Mouse (Mus musculus): ENCODE results near the gene Fbxo22. TPM values are rescaled to one million over a fixed set of nuclear protein-coding genes. Genes with fewer than 3 reads are reported as not detected.

The Fbxo22 gene
- polyA plus RNA-seq, 1 experiment from 2014 or later, result 87.8 TPM

DNA sequence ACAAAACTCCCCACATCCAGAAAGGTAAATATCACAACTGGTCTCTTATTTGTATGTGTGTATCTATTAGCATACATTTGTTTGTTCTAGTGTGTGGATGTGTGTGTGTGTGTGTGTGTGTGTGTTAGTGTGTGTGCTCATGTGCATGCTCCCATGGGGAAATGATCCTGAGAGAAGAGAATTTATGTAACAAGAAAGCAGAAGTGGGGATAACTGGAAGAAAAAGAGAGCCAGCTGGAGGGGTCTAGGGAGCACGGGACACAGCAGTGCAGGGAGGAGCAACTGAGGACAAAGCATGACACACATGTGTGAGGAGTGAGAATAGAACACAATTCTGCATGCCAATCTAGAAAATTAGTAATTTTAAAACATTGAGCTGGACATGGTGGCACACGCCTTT, 48.4 kb downstream of the Fbxo22 start:
- 86% methylated on average over 2 of the region's 2 CpGs for WGBS
- no peaks in the 10 kb centered on the region for H3K4me1 ChIP-seq (replicated peaks)

DNA sequence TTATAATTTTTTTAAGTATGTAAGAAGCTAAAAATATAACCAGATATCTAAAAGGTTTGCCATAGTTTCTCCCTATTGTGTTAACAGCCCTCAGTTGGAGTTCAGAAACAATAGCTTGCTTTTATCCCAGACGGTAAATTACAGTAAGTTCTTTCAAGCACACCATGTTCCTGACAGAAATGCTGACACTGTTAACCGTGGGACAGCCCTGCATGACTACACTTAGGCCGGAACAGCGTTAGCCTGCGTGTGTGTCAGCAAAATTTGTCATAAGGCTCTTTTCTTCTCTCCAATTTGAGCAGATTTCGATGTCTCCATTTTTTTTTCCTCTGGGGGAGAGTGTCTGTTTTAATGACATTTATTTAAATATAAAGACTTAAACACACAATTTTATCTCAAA, 51.0 kb downstream of the Fbxo22 start:
- Histone ChIP-seq H3K4me3 (replicated peaks) (no peak overlapping the region), H3K36me3 (no peaks in the 10 kb centered on the region), H3K27me3 (no peaks in the 10 kb centered on the region), H3K9ac (replicated peaks) (no peak overlapping the region), H3K27ac (no peak overlapping the region), H3K4me1 (replicated peaks) (no peaks in the 10 kb centered on the region), H3K9me3 (no peaks in the 10 kb centered on the region), H3K4me2 (replicated peaks) (no peak overlapping the region)
- no peak for ATAC-seq
- WGBS, result 80% methylated on average over 6 of the region's 6 CpGs

More for the DNA sequence above, 48.4 kb downstream of the Fbxo22 start:
- Histone ChIP-seq H3K9me3 (no peaks in the 10 kb centered on the region), H3K9ac (replicated peaks) (no peak overlapping the region), H3K27ac (no peak overlapping the region), H3K27me3 (no peaks in the 10 kb centered on the region), H3K4me2 (replicated peaks) (no peak overlapping the region), H3K36me3 (no peaks in the 10 kb centered on the region), H3K4me3 (replicated peaks) (no peak overlapping the region)
- ATAC-seq, result no peak

DNA sequence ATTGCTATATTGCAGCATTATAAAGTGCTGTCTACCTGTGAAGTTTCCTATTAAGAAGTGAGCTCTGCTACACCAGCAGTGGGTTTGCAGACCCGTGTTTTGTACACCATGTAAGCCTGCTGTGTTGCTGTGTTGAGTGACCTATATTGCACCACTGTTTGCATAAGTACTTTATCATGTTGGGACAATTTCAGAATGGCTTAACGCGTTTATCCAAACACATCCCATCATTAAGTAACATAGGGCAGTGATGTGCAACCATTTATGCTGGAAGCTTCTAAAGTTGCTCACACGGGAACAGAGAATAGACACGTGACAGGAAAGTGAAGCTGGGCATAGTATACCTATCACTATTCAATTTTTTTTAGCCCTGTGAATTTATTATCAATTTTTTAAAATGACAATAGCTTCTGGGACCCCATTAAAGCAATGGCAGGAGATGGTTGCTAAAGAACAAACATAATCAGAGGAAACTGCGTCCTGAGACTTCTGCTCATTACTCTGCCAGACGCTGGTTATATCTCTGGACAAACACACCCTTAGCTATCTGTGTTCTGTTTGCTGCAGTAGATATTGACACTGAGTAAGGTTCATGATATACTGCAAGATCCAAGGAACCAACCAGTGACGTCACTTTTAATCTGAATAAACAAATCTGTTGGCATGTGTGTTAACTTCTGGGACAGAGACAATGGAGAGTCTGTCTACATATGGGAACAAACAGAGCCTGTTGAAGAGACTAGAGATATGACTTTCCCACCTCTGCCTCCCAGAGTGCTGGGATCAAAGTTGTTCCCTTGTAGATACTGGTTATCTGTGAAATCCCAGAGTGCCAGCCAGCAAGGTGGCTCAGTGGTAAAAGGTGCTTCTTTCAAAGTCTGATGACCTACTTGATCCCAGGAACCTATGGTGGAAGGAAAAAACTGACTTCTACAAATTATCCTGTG, 55.9 kb downstream of the Fbxo22 start:
- ATAC-seq, result no peak
- Histone ChIP-seq H3K27ac (no peak overlapping the region), H3K4me1 (replicated peaks) (no peaks in the 10 kb centered on the region), H3K9me3 (no peaks in the 10 kb centered on the region), H3K9ac (replicated peaks) (no peak overlapping the region), H3K27me3 (no peaks in the 10 kb centered on the region), H3K4me3 (replicated peaks) (no peak overlapping the region), H3K4me2 (replicated peaks) (no peak overlapping the region), H3K36me3 (no peaks in the 10 kb centered on the region)
- 85% methylated on average over 8 of the region's 8 CpGs for whole genome bisulfite sequencing

DNA sequence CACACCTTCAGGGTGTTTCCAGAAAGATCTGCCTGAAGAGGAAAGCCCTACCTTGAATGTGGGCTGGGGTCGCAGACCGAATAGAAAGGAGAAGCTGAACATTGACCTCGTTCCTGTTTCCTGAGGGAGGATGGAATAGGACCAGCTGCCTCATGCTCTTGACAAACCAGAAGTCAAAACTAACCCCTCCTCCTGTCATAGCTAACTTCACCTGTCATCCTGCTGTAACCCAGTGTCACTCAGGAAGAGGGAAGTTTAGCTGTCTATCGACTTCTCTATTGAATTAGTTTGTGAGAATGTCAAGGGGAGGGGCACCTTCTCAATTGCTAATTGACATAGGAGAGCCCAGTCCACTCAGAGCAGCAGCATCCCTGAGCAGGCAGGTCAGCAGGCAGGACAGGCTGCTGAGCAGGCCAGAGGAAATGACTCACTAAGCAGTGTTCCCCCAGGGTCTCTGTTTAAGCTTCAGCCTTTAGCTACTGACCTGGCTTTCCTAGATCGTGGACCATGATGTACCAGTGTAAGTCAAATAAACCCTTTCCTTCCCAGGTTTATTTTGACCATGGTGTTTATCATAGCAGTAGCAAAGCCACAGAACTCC, 63.3 kb downstream of the Fbxo22 start:
- H3K9ac ChIP-seq (replicated peaks), result no peak overlapping the region
- 71% methylated on average over 5 of the region's 5 CpGs for WGBS

DNA sequence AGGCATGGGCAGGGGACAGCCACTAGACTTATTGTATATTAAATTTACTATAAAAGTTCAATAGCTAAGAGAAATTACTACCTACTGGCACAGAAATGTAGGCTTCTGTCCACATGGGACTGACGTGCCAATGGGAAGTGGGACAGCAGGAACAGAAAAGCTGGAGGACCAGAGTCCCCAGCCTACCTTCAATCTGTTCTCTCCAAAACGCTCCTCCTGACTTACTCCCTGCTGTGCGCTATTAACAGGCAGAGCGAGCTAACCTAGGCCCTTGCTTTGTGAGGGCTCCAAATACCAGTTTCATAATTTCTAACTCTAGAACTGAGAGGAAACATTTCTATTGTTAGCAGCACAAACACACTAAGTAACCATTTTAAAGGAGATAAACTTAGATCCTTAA, 65.2 kb downstream of the Fbxo22 start:
- Histone ChIP-seq H3K9ac (replicated peaks) (no peak overlapping the region), H3K4me2 (replicated peaks) (no peak overlapping the region), H3K9me3 (no peaks in the 10 kb centered on the region), H3K27ac (no peak overlapping the region), H3K36me3 (no peaks in the 10 kb centered on the region), H3K4me1 (replicated peaks) (no peaks in the 10 kb centered on the region), H3K27me3 (no peaks in the 10 kb centered on the region), H3K4me3 (replicated peaks) (no peak overlapping the region)
- WGBS, result 42% methylated on average over 4 of the region's 4 CpGs
- ATAC-seq, result no peak

More for the DNA sequence above, 63.3 kb downstream of the Fbxo22 start:
- Histone ChIP-seq H3K4me1 (replicated peaks) (no peaks in the 10 kb centered on the region), H3K4me2 (replicated peaks) (no peak overlapping the region), H3K36me3 (no peaks in the 10 kb centered on the region), H3K9me3 (no peaks in the 10 kb centered on the region), H3K27ac (no peak overlapping the region), H3K4me3 (replicated peaks) (no peak overlapping the region), H3K27me3 (no peaks in the 10 kb centered on the region)
- ATAC-seq, result no peak

Other genes with a start within 250 kb of the Fbxo22 start
- gene Chrna5, start 228.0 kb upstream of the Fbxo22 start, polyA plus RNA-seq (2015; fragmentation: Nextera tagmentation; extraction: Ambion mirVana), result 2.9 and 4.0 TPM in 2 replicates
- gene Chrna3, start 182.4 kb upstream of the Fbxo22 start, polyA plus RNA-seq (2015; fragmentation: Nextera tagmentation; extraction: Ambion mirVana), result 10.6 and 11.5 TPM in 2 replicates
- 0.89 and 0.99 TPM in 2 replicates for gene Chrnb4, start 160.1 kb upstream of the Fbxo22 start, polyA plus RNA-seq (2015; fragmentation: Nextera tagmentation; extraction: Ambion mirVana)
- gene Ube2q2, start 60.1 kb upstream of the Fbxo22 start, polyA plus RNA-seq (2015; fragmentation: Nextera tagmentation; extraction: Ambion mirVana), result 32.2 and 38.7 TPM in 2 replicates
- 1.5 and 1.9 TPM in 2 replicates for gene Nrg4, start 117.9 kb downstream of the Fbxo22 start, polyA plus RNA-seq (2015; fragmentation: Nextera tagmentation; extraction: Ambion mirVana)
- 2.8 and 3.2 TPM in 2 replicates for gene Tmem266, start 118.0 kb downstream of the Fbxo22 start, polyA plus RNA-seq (2015; fragmentation: Nextera tagmentation; extraction: Ambion mirVana)

Data from midbrain, embryonic 13.5 days (tissue).